Mouse (Mus musculus) small intestine, adult 2 months (tissue): Measurements from ENCODE around the gene Sdhd.

Experiments
- CTCF ChIP-seq: fragments of 200-500 bp; IDR thresholded peaks from 2 replicates; pipeline ENCODE4 v1.5.1; 2012; ENCODE audit warnings: low read depth, mild to moderate bottlenecking, control low read depth, inconsistent platforms, low read length, moderate library complexity, mixed read lengths; ENCODE audit not compliant: insufficient replicate concordance, insufficient read length; ENCODE audit errors: extremely low read depth
- POLR2A ChIP-seq: fragments of 200-500 bp; IDR thresholded peaks from 2 replicates; pipeline ENCODE4 v1.6.1; 2012; ENCODE audit warnings: low read depth, mild to moderate bottlenecking, control low read depth, inconsistent platforms, low read length, moderate library complexity

GRCm38 (mm10) chr9:50585145-50585818 is 18.3 kb downstream of the Sdhd start:
- TF ChIP-seq CTCF (no peak), POLR2A (no peak)
